ENCODE assay signal across 27 mouse cellular contexts in genomic region chr14:59009534-59009933, GRCm38 (mm10).
"Had no signal": no experiment of that assay in that cellular context is flagged by ENCODE, and none has a peak within 500 bp of the region (broad histone marks: within the 10 kb centered on the region; RNA-seq: fewer than 3 reads in every experiment).

No protein-coding gene starts in this region.

- H3K9ac ChIP-seq: embryonic facial prominence, embryonic 12.5 days; embryonic facial prominence, embryonic 13.5 days; embryonic facial prominence, embryonic 15.5 days; forebrain, embryonic 12.5 days; forebrain, embryonic 13.5 days; forebrain, embryonic 15.5 days; forebrain, postnatal 0 days had no signal

- H3K9me3 ChIP-seq: embryonic facial prominence, embryonic 10.5 days; embryonic facial prominence, embryonic 12.5 days; embryonic facial prominence, embryonic 13.5 days; embryonic facial prominence, embryonic 15.5 days; forebrain, embryonic 10.5 days; forebrain, embryonic 12.5 days; forebrain, embryonic 13.5 days; forebrain, embryonic 15.5 days; heart, embryonic 10.5 days had no signal

- H3K27ac ChIP-seq: embryonic facial prominence, embryonic 10.5 days; embryonic facial prominence, embryonic 12.5 days; embryonic facial prominence, embryonic 13.5 days; embryonic facial prominence, embryonic 15.5 days; forebrain, embryonic 10.5 days; forebrain, embryonic 12.5 days; forebrain, embryonic 13.5 days; forebrain, embryonic 15.5 days; gastrocnemius, adult 2 months; heart, adult 2 months; heart, embryonic 10.5 days had no signal

- DNase-seq: cerebellum, adult 9-11 months; cerebellum, postnatal 10 days; cerebellum, postnatal 14 days; cerebellum, postnatal 25 days; cerebellum, postnatal 36 days; embryo, embryonic 11 days; forebrain, postnatal 0 days; gastrocnemius, adult 2 months; gastrocnemius, postnatal 10 days; gastrocnemius, postnatal 14 days; gastrocnemius, postnatal 25 days; gastrocnemius, postnatal 36 days; heart, adult 11 months; heart, adult 18-20 months; heart, adult 2 months had no signal

- H3K4me2 ChIP-seq: embryonic facial prominence, embryonic 12.5 days; embryonic facial prominence, embryonic 13.5 days; embryonic facial prominence, embryonic 15.5 days; forebrain, embryonic 12.5 days; forebrain, embryonic 13.5 days; forebrain, embryonic 15.5 days had no signal

- ATAC-seq: forebrain, embryonic 13.5 days; forebrain, embryonic 14.5 days; forebrain, embryonic 15.5 days; forebrain, embryonic 16.5 days; forebrain, postnatal 0 days had no signal

- H3K27me3 ChIP-seq: embryonic facial prominence, embryonic 12.5 days; embryonic facial prominence, embryonic 13.5 days; embryonic facial prominence, embryonic 15.5 days; forebrain, embryonic 12.5 days; forebrain, embryonic 13.5 days; forebrain, embryonic 15.5 days had no signal

- H3K36me3 ChIP-seq: embryonic facial prominence, embryonic 10.5 days; embryonic facial prominence, embryonic 12.5 days; embryonic facial prominence, embryonic 13.5 days; embryonic facial prominence, embryonic 15.5 days; forebrain, embryonic 10.5 days; forebrain, embryonic 12.5 days; forebrain, embryonic 15.5 days; heart, embryonic 10.5 days had no signal

- H3K4me3 ChIP-seq: embryonic facial prominence, embryonic 10.5 days; embryonic facial prominence, embryonic 12.5 days; embryonic facial prominence, embryonic 13.5 days; embryonic facial prominence, embryonic 15.5 days; erythroblast, embryonic 14.5 days; forebrain, embryonic 10.5 days; forebrain, embryonic 12.5 days; forebrain, embryonic 13.5 days; forebrain, embryonic 15.5 days; gastrocnemius, adult 2 months; heart, adult 2 months; heart, embryonic 10.5 days had no signal

- H3K4me1 ChIP-seq: embryonic facial prominence, embryonic 10.5 days; embryonic facial prominence, embryonic 12.5 days; embryonic facial prominence, embryonic 13.5 days; embryonic facial prominence, embryonic 15.5 days; forebrain, embryonic 10.5 days; forebrain, embryonic 12.5 days; forebrain, embryonic 13.5 days; forebrain, embryonic 15.5 days; heart, embryonic 10.5 days had no signal
